ENCODE assay signal across 11 mouse cellular contexts in the genomic region with DNA sequence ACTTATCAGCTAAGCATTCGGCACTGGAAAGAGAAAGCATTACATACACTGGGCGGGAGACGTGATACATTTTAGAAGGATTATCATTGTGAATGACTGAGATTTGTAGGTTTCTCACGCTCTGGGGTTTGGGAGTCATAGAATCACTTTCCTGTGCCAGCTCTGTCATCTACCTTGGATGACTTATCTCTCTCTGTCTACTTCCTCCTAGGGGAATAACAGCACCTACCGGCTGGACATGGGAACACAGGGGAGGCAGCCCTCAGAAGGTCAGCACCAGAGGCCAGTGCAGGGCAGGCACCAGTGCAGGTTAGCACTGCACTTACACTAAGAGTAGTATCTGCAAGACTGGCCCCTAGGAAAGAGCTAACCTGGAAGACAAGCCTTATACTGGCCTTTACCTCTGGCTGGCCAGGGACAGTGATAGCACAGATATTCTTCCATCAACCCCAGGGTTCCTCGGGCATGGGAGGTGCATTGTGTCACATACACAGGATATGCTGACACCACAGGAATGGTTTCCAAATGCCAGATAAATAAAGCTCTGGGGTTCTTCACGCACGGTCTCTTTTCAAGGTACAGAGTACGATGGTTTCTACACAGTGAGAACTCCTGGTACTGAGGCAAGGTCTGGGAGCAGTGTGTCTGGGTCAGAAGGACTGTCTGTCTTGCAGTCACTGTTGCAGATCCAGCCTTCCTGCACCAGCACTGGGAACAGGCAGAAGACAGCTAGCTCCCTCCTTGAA.
DNase-seq lines count a peak whose midpoint lies in the region; ATAC-seq and TF ChIP-seq lines count a peak whose summit lies in the region.
"Had no signal": no experiment of that assay in that cellular context is flagged by ENCODE, and none has a peak within 500 bp of the region (broad histone marks: within the 10 kb centered on the region; RNA-seq: fewer than 3 reads in every experiment).

No protein-coding gene starts in this region.

- H3K4me2 ChIP-seq in kidney, embryonic 14.5 days (replicated peaks; ENCODE audit: low read depth, low read length) = no peak overlapping the region
- H3K4me2 ChIP-seq in kidney, postnatal 0 days (ENCODE audit: low read length) = no peak overlapping the region
- H3K4me2 ChIP-seq in stomach, postnatal 0 days (replicated peaks; ENCODE audit: low read depth) = no peak overlapping the region

- no peak for TF ChIP-seq EP300 in stomach, postnatal 0 days (optimal IDR thresholded peaks at IDR 0.05)

- peaks cover 9% of the 10 kb centered on the region for H3K4me1 ChIP-seq in kidney, embryonic 14.5 days (ENCODE audit: control insufficient read depth, insufficient read depth, low read length)
- H3K4me1 ChIP-seq in kidney, postnatal 0 days (replicated peaks; ENCODE audit: insufficient read depth, low read length) = no peaks in the 10 kb centered on the region; the same call in 1 of the 2 replicates
- H3K4me1 ChIP-seq in stomach, postnatal 0 days (replicated peaks; ENCODE audit: control insufficient read depth, insufficient read depth) = no peaks in the 10 kb centered on the region

- peak; percentile 40 for TF ChIP-seq CTCF in kidney, postnatal 0 days (IDR thresholded peaks at IDR 0.05; ENCODE audit: low read depth)
- TF ChIP-seq CTCF in stomach, postnatal 0 days (IDR thresholded peaks at IDR 0.05; ENCODE audit: low read depth) = peak; percentile 55

- no peak overlapping the region for H3K27ac ChIP-seq in kidney, embryonic 14.5 days (ENCODE audit: low read depth, low read length)
- no peak overlapping the region for H3K27ac ChIP-seq in kidney, postnatal 0 days
- H3K27ac ChIP-seq in stomach, postnatal 0 days (replicated peaks) = no peak overlapping the region

- no peaks in the 10 kb centered on the region for H3K9me3 ChIP-seq in kidney, embryonic 14.5 days (ENCODE audit: control insufficient read depth, low read length)
- H3K9me3 ChIP-seq in kidney, postnatal 0 days (replicated peaks; ENCODE audit: low read length) = no peaks in the 10 kb centered on the region
- H3K9me3 ChIP-seq in stomach, postnatal 0 days (ENCODE audit: control insufficient read depth, low read length) = no peaks in the 10 kb centered on the region

- H3K27me3 ChIP-seq in kidney, embryonic 14.5 days (ENCODE audit: control insufficient read depth, insufficient read depth, low read length) = no peaks in the 10 kb centered on the region
- no peaks in the 10 kb centered on the region for H3K27me3 ChIP-seq in kidney, postnatal 0 days (ENCODE audit: insufficient read depth, low read length)
- H3K27me3 ChIP-seq in stomach, postnatal 0 days (ENCODE audit: control insufficient read depth, insufficient read depth, low read length) = no peaks in the 10 kb centered on the region

- no peak for ATAC-seq in kidney, embryonic 14.5 days (ENCODE audit: low FRiP score, low TSS enrichment)
- ATAC-seq in kidney, postnatal 0 days (replicated peaks; ENCODE audit: low FRiP score, low read depth) = no peak; the same call in 1 of the 2 replicates
- no peak for ATAC-seq in stomach, postnatal 0 days (ENCODE audit: low FRiP score, low TSS enrichment)

- DNase-seq in kidney, adult 11 months = peak; percentile 31
- peak; percentile 17 for DNase-seq in retina, postnatal 1 day
- DNase-seq in retina, embryonic 14.5 days (ENCODE audit: low spot score) = no peak
- DNase-seq in kidney, postnatal 0 days (ENCODE audit: low spot score) = peak; percentile 15
- peak; percentile 33 for DNase-seq in stomach, postnatal 0 days (ENCODE audit: low spot score)
- DNase-seq in gastrocnemius, adult 8-10 months (ENCODE audit: low spot score in 2 of 2) = no peak
- no peak for DNase-seq in cerebellum, adult 8-10 months
- DNase-seq: gastrocnemius, postnatal 10 days; lung, postnatal 14 days; right cerebral cortex, postnatal 14 days had no signal

- no peaks in the 10 kb centered on the region for H3K36me3 ChIP-seq in kidney, embryonic 14.5 days (ENCODE audit: control insufficient read depth, insufficient read depth, low read length)
- no peaks in the 10 kb centered on the region for H3K36me3 ChIP-seq in kidney, postnatal 0 days (ENCODE audit: insufficient read depth, low read length)
- no peaks in the 10 kb centered on the region for H3K36me3 ChIP-seq in stomach, postnatal 0 days (ENCODE audit: control insufficient read depth, insufficient read depth, low read length)

- 66% methylated on average over 9 of the region's 9 CpGs for WGBS in kidney, embryonic 14.5 days
- 63% methylated on average over 9 of the region's 9 CpGs for WGBS in kidney, postnatal 0 days
- 50% methylated on average over 9 of the region's 9 CpGs for WGBS in stomach, postnatal 0 days

- H3K9ac ChIP-seq in kidney, embryonic 14.5 days (ENCODE audit: low read depth, low read length) = no peak overlapping the region
- H3K9ac ChIP-seq in kidney, postnatal 0 days (ENCODE audit: low read depth, low read length) = no peak overlapping the region
- H3K9ac ChIP-seq in stomach, postnatal 0 days (ENCODE audit: low read length) = no peak overlapping the region

- no peak overlapping the region for H3K4me3 ChIP-seq in kidney, embryonic 14.5 days (ENCODE audit: low read length)
- H3K4me3 ChIP-seq in kidney, postnatal 0 days (replicated peaks; ENCODE audit: low read depth, low read length) = no peak overlapping the region
- no peak overlapping the region for H3K4me3 ChIP-seq in stomach, postnatal 0 days (ENCODE audit: low read depth, low read length)

Comparison
In these comparisons a context has a peak if more than half of its experiments do, and no peak if none do; other contexts are left out.
1. DNase-seq: peak in kidney, adult 11 months (single experiment), retina, postnatal 1 day (single experiment), kidney, postnatal 0 days (single experiment) and stomach, postnatal 0 days (single experiment); none in retina, embryonic 14.5 days (single experiment), gastrocnemius, adult 8-10 months (0 of 2) and cerebellum, adult 8-10 months (single experiment).